Mouse (Mus musculus) urinary bladder, postnatal 0 days (tissue): ENCODE measurements around the gene Lbx1. TPM values are rescaled to one million over a fixed set of nuclear protein-coding genes. Genes with fewer than 3 reads are reported as not detected.

Experiments
- polyA plus RNA-seq: library from polyadenylated mRNA; unstranded; fragments of >200 nt; fragmentation: Nextera tagmentation; extraction: Ambion mirVana; gene quantifications from 2 replicates; pipeline ENCODE4 v1.2.1, GENCODE M21; 2015

Lbx1 gene
- polyA plus RNA-seq: 0.05 TPM in 1 of 2 replicates, not detected in the other

DNA sequence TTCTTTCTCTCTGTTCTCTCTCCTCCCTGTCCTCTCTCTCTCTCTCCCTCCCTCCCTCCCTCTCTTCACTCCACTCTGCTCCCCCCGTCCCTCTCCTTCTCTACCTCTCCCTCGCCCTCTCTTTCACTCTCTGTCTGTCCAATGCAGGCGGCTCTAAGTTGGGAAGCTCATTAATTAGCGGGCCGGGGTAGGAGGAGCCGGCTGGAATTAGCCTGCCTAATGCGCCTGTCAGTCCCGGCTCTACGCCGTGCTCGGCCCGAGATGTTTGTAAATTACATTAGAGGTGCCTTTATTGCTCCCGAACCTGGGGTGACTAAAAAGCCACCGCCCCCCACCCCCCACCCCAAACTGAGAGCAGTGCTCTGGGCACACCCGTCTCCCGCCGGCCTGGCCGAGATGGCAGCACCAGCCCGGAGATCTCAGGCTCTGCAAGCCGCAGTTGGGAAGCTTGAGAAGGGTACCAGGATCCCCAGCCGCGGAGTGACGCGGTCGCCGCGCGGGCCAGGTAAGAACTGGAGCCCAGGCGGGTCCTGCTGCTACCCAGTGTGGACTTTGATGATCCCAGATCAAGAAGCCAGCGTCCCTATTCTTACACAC lies at the start of gene Lbx1:
Lbx1 (minus strand) TSS at position 47 of the 597 bp plus-strand sequence.

Other genes starting within 250 kb of the Lbx1 start
- 0.79 and 1.2 TPM in 2 replicates for gene Sema4g, start 246.7 kb downstream of the Lbx1 start, polyA plus RNA-seq
- 7.5 and 7.7 TPM in 2 replicates for gene Twnk, start 230.1 kb downstream of the Lbx1 start, polyA plus RNA-seq
- gene Mrpl43, start 229.4 kb downstream of the Lbx1 start, polyA plus RNA-seq: 54.7 and 55.8 TPM in 2 replicates
- 49.2 and 50.8 TPM in 2 replicates for gene Lzts2, start 221.4 kb downstream of the Lbx1 start, polyA plus RNA-seq
- gene Pdzd7, start 190.1 kb downstream of the Lbx1 start, polyA plus RNA-seq: 0.19 and 0.25 TPM in 2 replicates
- gene Sfxn3, start 188.3 kb downstream of the Lbx1 start, polyA plus RNA-seq: 50.3 and 53.7 TPM in 2 replicates
- 10.8 and 11.4 TPM in 2 replicates for gene Kazald1, start 160.6 kb downstream of the Lbx1 start, polyA plus RNA-seq
- not detected in 2 replicates for gene Tlx1, start 85.1 kb downstream of the Lbx1 start, polyA plus RNA-seq
- gene Btrc, start 127.9 kb upstream of the Lbx1 start, polyA plus RNA-seq: 17.4 and 18.0 TPM in 2 replicates